Mouse (Mus musculus): ENCODE data around the gene H1foo. TPM values are rescaled to one million over a fixed set of nuclear protein-coding genes. Genes with fewer than 3 reads are reported as not detected.

H1foo gene
- polyA plus RNA-seq, 1 experiment from 2014 or later: not detected

DNA sequence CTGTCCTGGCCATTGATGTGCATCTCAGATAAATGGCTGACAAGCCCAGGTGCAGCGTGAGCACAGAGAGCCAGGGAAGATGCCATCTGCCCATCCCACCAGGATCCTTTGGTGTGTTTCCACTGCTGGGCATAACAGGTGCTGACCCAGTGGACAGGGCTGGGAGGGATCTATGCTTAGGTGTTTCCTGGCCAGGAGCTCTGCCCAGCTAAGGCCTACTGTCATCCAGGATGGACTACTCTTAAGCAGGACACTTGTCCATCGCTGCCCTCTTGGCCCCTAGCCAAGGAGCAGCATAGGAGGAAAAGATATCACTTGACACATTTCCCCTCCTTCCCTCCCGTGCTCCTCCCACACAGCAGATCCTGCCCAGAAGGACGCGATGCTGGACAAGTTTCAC lies 28.1 kb upstream of the H1foo start:
- 77% methylated on average over 5 of the region's 5 CpGs for WGBS
- no peak overlapping the region for H3K27ac ChIP-seq (ENCODE audit: low read depth)
- no peaks in the 10 kb centered on the region for H3K9me3 ChIP-seq (ENCODE audit: control insufficient read depth, low read length)
- H3K4me2 ChIP-seq (ENCODE audit: low read length): no peak overlapping the region
- no peaks in the 10 kb centered on the region for H3K4me1 ChIP-seq (replicated peaks; ENCODE audit: control insufficient read depth, insufficient read depth, low read length)
- no peak overlapping the region for H3K4me3 ChIP-seq (ENCODE audit: low read depth, low read length)
- H3K27me3 ChIP-seq (replicated peaks; ENCODE audit: control insufficient read depth, insufficient read depth, low read length): no peaks in the 10 kb centered on the region
- H3K9ac ChIP-seq (ENCODE audit: low read length): no peak overlapping the region
- DNase-seq (ENCODE audit: low spot score): no peak
- ATAC-seq (replicated peaks; ENCODE audit: low FRiP score, low TSS enrichment, low read depth): no peak
- 0 out of 2 replicates have a peak, but pooled peaks cover 11% of the 10 kb centered on the region for H3K36me3 ChIP-seq (ENCODE audit: control insufficient read depth, insufficient read depth, low read length)

- 72% methylated on average over 1 of the region's 1 CpGs for WGBS
- H3K4me2 ChIP-seq (ENCODE audit: low read length): no peak overlapping the region
Observed at GRCm38 (mm10) chr6:115918615-115919014, 26.1 kb upstream of the H1foo start.

DNA sequence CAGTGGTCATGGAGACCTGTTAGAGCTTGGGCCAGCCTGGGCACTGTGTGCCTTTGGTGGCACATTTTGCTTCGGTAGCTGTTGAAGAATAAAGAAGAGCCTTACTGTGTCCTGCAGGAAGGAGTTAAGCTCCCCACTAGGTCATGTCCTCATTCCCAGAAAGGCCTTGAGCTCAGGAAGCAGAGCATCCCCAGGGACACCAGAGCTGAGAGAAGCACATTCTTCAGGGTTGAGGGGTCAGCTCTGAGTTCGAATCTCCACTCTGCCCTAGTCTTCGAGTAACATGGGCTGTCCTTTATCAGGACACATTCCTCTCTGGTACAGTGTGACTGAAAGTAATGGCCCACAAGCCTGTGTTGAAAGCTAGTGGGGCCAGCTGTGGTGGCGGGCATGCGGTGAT lies 24.9 kb upstream of the H1foo start:
- ATAC-seq (replicated peaks; ENCODE audit: low FRiP score, low TSS enrichment, low read depth) (no peak), DNase-seq (ENCODE audit: low spot score) (no peak)
- 92% methylated on average over 5 of the region's 5 CpGs for WGBS
- Histone ChIP-seq H3K27ac (ENCODE audit: low read depth) (no peak overlapping the region), H3K36me3 (ENCODE audit: control insufficient read depth, insufficient read depth, low read length) (0 out of 2 replicates have a peak, but pooled peaks cover 7% of the 10 kb centered on the region), H3K4me3 (ENCODE audit: low read depth, low read length) (no peak overlapping the region), H3K9ac (ENCODE audit: low read length) (no peak overlapping the region), H3K4me2 (ENCODE audit: low read length) (no peak overlapping the region), H3K4me1 (replicated peaks; ENCODE audit: control insufficient read depth, insufficient read depth, low read length) (0 out of 2 replicates have a peak, but pooled peaks cover 5% of the 10 kb centered on the region), H3K9me3 (ENCODE audit: control insufficient read depth, low read length) (no peaks in the 10 kb centered on the region), H3K27me3 (replicated peaks; ENCODE audit: control insufficient read depth, insufficient read depth, low read length) (no peaks in the 10 kb centered on the region)

More at GRCm38 (mm10) chr6:115918615-115919014, 26.1 kb upstream of the H1foo start:
- no peaks in the 10 kb centered on the region for H3K9me3 ChIP-seq (ENCODE audit: control insufficient read depth, low read length)
- no peak overlapping the region for H3K4me3 ChIP-seq (ENCODE audit: low read depth, low read length)
- H3K9ac ChIP-seq (ENCODE audit: low read length): no peak overlapping the region
- no peaks in the 10 kb centered on the region for H3K27me3 ChIP-seq (replicated peaks; ENCODE audit: control insufficient read depth, insufficient read depth, low read length)
- H3K27ac ChIP-seq (ENCODE audit: low read depth): no peak overlapping the region
- 0 out of 2 replicates have a peak, but pooled peaks cover 7% of the 10 kb centered on the region for H3K36me3 ChIP-seq (ENCODE audit: control insufficient read depth, insufficient read depth, low read length)
- H3K4me1 ChIP-seq (replicated peaks; ENCODE audit: control insufficient read depth, insufficient read depth, low read length): no peaks in the 10 kb centered on the region
- ATAC-seq (replicated peaks; ENCODE audit: low FRiP score, low TSS enrichment, low read depth) (no peak), DNase-seq (ENCODE audit: low spot score) (no peak)

DNA sequence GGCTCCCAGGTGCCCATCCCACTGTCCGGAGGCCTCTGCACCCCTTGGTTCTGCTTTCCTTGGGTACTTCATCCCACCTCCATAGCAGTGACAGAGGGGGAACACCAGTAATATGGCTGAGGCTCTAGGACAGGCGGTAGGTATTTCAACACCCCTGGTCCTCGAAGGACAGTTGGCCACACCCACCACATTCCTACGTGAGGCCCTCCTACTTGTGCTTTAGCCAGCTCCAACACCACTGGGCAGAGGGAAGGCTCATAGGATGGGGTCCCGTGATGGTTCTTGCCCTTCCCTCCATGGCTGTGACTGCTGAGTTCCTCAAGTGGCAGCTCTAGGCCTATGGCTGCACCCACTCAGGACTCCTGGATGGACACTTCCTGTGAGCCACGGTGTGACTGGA lies 19.9 kb upstream of the H1foo start:
- Histone ChIP-seq H3K27ac (ENCODE audit: low read depth) (no peak overlapping the region), H3K4me3 (ENCODE audit: low read depth, low read length) (no peak overlapping the region), H3K9me3 (ENCODE audit: control insufficient read depth, low read length) (no peaks in the 10 kb centered on the region), H3K36me3 (ENCODE audit: control insufficient read depth, insufficient read depth, low read length) (0 out of 2 replicates have a peak, but pooled peaks cover 3% of the 10 kb centered on the region), H3K27me3 (replicated peaks; ENCODE audit: control insufficient read depth, insufficient read depth, low read length) (no peaks in the 10 kb centered on the region), H3K4me2 (ENCODE audit: low read length) (no peak overlapping the region), H3K9ac (ENCODE audit: low read length) (no peak overlapping the region), H3K4me1 (replicated peaks; ENCODE audit: control insufficient read depth, insufficient read depth, low read length) (peaks cover 6% of the 10 kb centered on the region; the same call in 1 of the 2 replicates)
- ATAC-seq (replicated peaks; ENCODE audit: low FRiP score, low TSS enrichment, low read depth) (no peak), DNase-seq (ENCODE audit: low spot score) (no peak)
- 36% methylated on average over 6 of the region's 6 CpGs for WGBS

DNA sequence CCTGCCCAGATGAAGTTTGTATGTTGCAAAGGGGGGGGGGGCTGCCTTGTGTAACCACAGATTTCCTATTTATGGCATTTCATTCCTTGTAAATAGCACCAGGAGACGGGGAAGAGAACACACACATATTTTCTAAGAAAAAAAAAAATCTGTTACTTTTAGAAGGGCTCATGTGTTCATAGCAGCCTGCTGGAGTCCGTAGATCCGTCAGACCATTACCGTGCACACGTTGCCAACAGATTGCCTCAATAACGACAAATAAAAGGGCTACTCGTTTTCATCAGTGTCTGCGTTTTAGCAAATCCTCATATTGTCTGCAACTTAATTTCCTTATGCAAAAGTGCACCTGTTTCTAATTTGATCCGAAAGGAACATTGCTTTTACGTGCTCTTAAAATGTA lies 18.3 kb upstream of the H1foo start:
- Histone ChIP-seq H3K4me3 (ENCODE audit: low read depth, low read length) (no peak overlapping the region), H3K9ac (ENCODE audit: low read length) (no peak overlapping the region), H3K4me2 (ENCODE audit: low read length) (no peak overlapping the region), H3K36me3 (ENCODE audit: control insufficient read depth, insufficient read depth, low read length) (no peaks in the 10 kb centered on the region), H3K4me1 (replicated peaks; ENCODE audit: control insufficient read depth, insufficient read depth, low read length) (peaks cover 11% of the 10 kb centered on the region), H3K27me3 (replicated peaks; ENCODE audit: control insufficient read depth, insufficient read depth, low read length) (no peaks in the 10 kb centered on the region), H3K9me3 (ENCODE audit: control insufficient read depth, low read length) (no peaks in the 10 kb centered on the region), H3K27ac (ENCODE audit: low read depth) (no peak overlapping the region)
- DNase-seq (ENCODE audit: low spot score): no peak
- WGBS: 83% methylated on average over 10 of the region's 10 CpGs
- ATAC-seq (replicated peaks; ENCODE audit: low FRiP score, low TSS enrichment, low read depth): no peak

DNA sequence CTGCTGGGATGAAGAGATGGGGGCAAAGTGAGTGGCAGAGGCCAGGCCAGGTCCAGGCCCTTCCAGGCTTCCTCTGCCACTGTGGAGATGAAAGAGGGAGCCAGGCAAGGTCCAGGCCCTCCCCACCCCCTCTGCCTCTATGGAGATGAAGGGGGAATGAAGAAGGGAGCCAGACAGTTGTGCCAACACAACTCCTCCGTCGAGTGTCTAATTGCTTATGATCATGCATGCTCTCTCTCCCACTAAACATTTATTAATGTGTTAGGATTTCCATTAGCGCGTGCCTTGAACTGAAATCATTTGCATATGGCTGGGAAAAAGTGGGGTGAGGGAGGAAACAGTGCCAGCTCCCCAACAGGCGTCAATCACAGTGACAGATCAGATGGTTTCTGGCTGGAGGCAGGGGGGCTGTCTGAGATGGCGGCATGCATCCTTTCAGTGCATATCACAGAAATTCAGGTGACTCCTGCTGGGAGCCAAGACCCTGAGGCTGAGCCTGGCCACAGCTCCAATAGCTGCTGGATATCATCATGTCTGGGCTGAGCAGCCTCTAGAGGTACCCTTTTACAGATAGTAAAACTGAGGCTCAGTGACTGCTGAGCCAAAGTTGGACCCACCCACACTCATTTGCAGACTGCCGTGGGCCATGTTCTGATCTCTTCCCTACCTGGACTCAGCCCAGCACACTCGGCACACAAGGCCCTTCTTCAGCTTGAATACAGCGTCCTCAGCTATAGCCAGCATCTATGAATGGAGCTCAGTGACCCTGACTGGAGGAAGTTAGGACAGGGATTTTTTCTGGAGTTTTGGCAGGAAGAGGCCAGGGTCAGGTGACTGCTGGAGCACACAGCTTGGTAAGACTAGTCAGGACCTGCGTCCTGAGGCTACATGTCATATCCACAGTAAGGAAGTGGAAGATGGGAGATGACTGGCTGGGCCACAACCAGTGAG lies 17.2 kb upstream of the H1foo start:
- Histone ChIP-seq H3K4me1 (replicated peaks; ENCODE audit: control insufficient read depth, insufficient read depth, low read length) (peaks cover 11% of the 10 kb centered on the region), H3K36me3 (ENCODE audit: control insufficient read depth, insufficient read depth, low read length) (no peaks in the 10 kb centered on the region), H3K27ac (ENCODE audit: low read depth) (no peak overlapping the region), H3K9ac (ENCODE audit: low read length) (no peak overlapping the region), H3K4me2 (ENCODE audit: low read length) (no peak overlapping the region), H3K4me3 (ENCODE audit: low read depth, low read length) (no peak overlapping the region), H3K9me3 (ENCODE audit: control insufficient read depth, low read length) (no peaks in the 10 kb centered on the region), H3K27me3 (replicated peaks; ENCODE audit: control insufficient read depth, insufficient read depth, low read length) (no peaks in the 10 kb centered on the region)
- ATAC-seq (replicated peaks; ENCODE audit: low FRiP score, low TSS enrichment, low read depth) (no peak), DNase-seq (ENCODE audit: low spot score) (no peak)
- WGBS: 78% methylated on average over 10 of the region's 10 CpGs

DNA sequence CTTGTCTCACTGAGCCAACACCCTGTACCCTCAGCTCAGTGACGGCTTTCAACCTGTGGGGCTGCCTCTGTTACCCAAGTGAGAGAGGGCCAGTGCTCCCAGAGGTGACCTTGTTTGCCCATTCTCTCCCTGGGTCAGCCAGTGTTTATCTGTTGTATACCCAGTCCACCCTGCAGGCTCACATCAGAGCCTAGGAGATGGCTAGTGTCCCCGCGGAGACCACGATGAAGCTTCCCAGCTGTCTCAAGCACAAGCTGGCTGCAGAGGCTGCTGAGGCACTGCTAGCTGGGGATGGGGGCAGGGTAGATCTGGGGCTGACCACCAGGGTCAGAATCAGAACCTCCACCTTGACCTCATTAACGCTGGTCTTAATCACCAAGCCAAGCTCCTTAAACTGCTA lies 14.7 kb upstream of the H1foo start:
- no peaks in the 10 kb centered on the region for H3K27me3 ChIP-seq (replicated peaks; ENCODE audit: control insufficient read depth, insufficient read depth, low read length)
- H3K4me2 ChIP-seq (ENCODE audit: low read length): no peak overlapping the region
- H3K9ac ChIP-seq (ENCODE audit: low read length): no peak overlapping the region
- no peaks in the 10 kb centered on the region for H3K36me3 ChIP-seq (ENCODE audit: control insufficient read depth, insufficient read depth, low read length)
- no peak overlapping the region for H3K27ac ChIP-seq (ENCODE audit: low read depth)
- H3K4me3 ChIP-seq (ENCODE audit: low read depth, low read length): no peak overlapping the region
- WGBS: 29% methylated on average over 5 of the region's 5 CpGs
- DNase-seq (ENCODE audit: low spot score) (no peak), ATAC-seq (replicated peaks; ENCODE audit: low FRiP score, low TSS enrichment, low read depth) (no peak)
- no peaks in the 10 kb centered on the region for H3K9me3 ChIP-seq (ENCODE audit: control insufficient read depth, low read length)
- H3K4me1 ChIP-seq (replicated peaks; ENCODE audit: control insufficient read depth, insufficient read depth, low read length): peaks cover 6% of the 10 kb centered on the region

DNA sequence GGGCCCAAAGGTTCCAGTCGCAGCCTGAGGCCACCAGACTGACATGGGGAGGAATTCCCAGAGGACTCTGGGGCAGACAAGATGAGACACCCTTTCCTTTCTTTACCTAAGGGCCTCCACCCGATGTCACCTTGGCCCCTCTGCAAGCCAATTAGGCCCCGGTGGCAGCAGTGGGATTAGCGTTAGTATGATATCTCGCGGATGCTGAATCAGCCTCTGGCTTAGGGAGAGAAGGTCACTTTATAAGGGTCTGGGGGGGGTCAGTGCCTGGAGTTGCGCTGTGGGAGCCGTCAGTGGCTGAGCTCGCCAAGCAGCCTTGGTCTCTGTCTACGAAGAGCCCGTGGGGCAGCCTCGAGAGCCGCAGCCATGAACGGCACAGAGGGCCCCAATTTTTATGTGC lies 13.1 kb upstream of the H1foo start, which contains the start of gene Rho:
Rho (plus strand) TSS at position 110 of the 400 bp plus-strand sequence.
- Histone ChIP-seq H3K9ac (ENCODE audit: low read length) (no peak within 1 kb of the TSS), H3K4me2 (ENCODE audit: low read length) (no peak within 1 kb of the TSS), H3K36me3 (ENCODE audit: control insufficient read depth, insufficient read depth, low read length) (no peaks in the 10 kb centered on the region), H3K27ac (ENCODE audit: low read depth) (no peak within 1 kb of the TSS), H3K9me3 (ENCODE audit: control insufficient read depth, low read length) (no peaks in the 10 kb centered on the region), H3K27me3 (replicated peaks; ENCODE audit: control insufficient read depth, insufficient read depth, low read length) (no peaks in the 10 kb centered on the region), H3K4me3 (ENCODE audit: low read depth, low read length) (no peak within 1 kb of the TSS), H3K4me1 (replicated peaks; ENCODE audit: control insufficient read depth, insufficient read depth, low read length) (peaks cover 6% of the 10 kb centered on the region)
- ATAC-seq (replicated peaks; ENCODE audit: low FRiP score, low TSS enrichment, low read depth) (no peak), DNase-seq (ENCODE audit: low spot score) (no peak)
- WGBS: 74% methylated on average over 14 of the region's 14 CpGs
